9 mouse cellular contexts compared by ENCODE assay signal in genomic region chr3:90668846-90669245, GRCm38 (mm10). TPM values are rescaled to one million over a fixed set of nuclear protein-coding genes. Genes with fewer than 3 reads are reported as not detected.
DNase-seq lines count a peak whose midpoint lies in the region; ATAC-seq lines count a peak whose summit lies in the region.
"Had no signal": no experiment of that assay in that cellular context is flagged by ENCODE, and none has a peak within 500 bp of the region (broad histone marks: within the 10 kb centered on the region; RNA-seq: fewer than 3 reads in every experiment).

S100a8 (plus strand) TSS chr3:90668978.

- no peaks in the 10 kb centered on the region for H3K4me1 ChIP-seq in heart, embryonic 10.5 days
- no peaks in the 10 kb centered on the region for H3K4me1 ChIP-seq in heart, embryonic 12.5 days (replicated peaks)
- no peaks in the 10 kb centered on the region for H3K4me1 ChIP-seq in embryonic facial prominence, embryonic 12.5 days
- no peaks in the 10 kb centered on the region for H3K4me1 ChIP-seq in liver, embryonic 16.5 days (ENCODE audit: control insufficient read depth, low read depth, low read length)

- no peaks in the 10 kb centered on the region for H3K9me3 ChIP-seq in heart, embryonic 10.5 days
- H3K9me3 ChIP-seq in heart, embryonic 12.5 days (replicated peaks): no peaks in the 10 kb centered on the region
- no peaks in the 10 kb centered on the region for H3K9me3 ChIP-seq in embryonic facial prominence, embryonic 12.5 days
- no peaks in the 10 kb centered on the region for H3K9me3 ChIP-seq in liver, embryonic 16.5 days (replicated peaks; ENCODE audit: control insufficient read depth, low read length)

- no peak within 1 kb of the TSS for H3K4me2 ChIP-seq in heart, embryonic 12.5 days
- no peak within 1 kb of the TSS for H3K4me2 ChIP-seq in embryonic facial prominence, embryonic 12.5 days (replicated peaks)
- H3K4me2 ChIP-seq in liver, embryonic 16.5 days (ENCODE audit: low read depth, low read length): no peak within 1 kb of the TSS

- no peak within 1 kb of the TSS for H3K9ac ChIP-seq in heart, embryonic 12.5 days
- no peak within 1 kb of the TSS for H3K9ac ChIP-seq in embryonic facial prominence, embryonic 12.5 days
- no peak within 1 kb of the TSS for H3K9ac ChIP-seq in liver, embryonic 16.5 days (ENCODE audit: low read depth, low read length)

- no peak within 1 kb of the TSS for H3K4me3 ChIP-seq in heart, embryonic 10.5 days
- no peak within 1 kb of the TSS for H3K4me3 ChIP-seq in heart, embryonic 12.5 days
- no peak within 1 kb of the TSS for H3K4me3 ChIP-seq in embryonic facial prominence, embryonic 12.5 days
- peak within 1 kb of the TSS; percentile 30 for H3K4me3 ChIP-seq in liver, embryonic 16.5 days (ENCODE audit: low read depth, low read length)
- H3K4me3 ChIP-seq: erythroblast, embryonic 14.5 days had no signal

- DNase-seq in heart, embryonic 10.5 days (ENCODE audit: low spot score): peak; percentile 50
- peak; percentile 47 for DNase-seq in 3134 (ENCODE audit: extremely low read depth, insufficient read length, low spot score)
- DNase-seq in embryo, embryonic 10.5 days (ENCODE audit: low spot score): no peak
- no peak for DNase-seq in left cerebral cortex, adult 9 months (ENCODE audit: low spot score in 2 of 2)
- no peak for DNase-seq in thymus, postnatal 14 days

- H3K36me3 ChIP-seq in heart, embryonic 10.5 days: no peaks in the 10 kb centered on the region
- H3K36me3 ChIP-seq in heart, embryonic 12.5 days: no peaks in the 10 kb centered on the region
- H3K36me3 ChIP-seq in embryonic facial prominence, embryonic 12.5 days: no peaks in the 10 kb centered on the region
- no peaks in the 10 kb centered on the region for H3K36me3 ChIP-seq in liver, embryonic 16.5 days (ENCODE audit: control insufficient read depth, insufficient read depth)

- no peak for ATAC-seq in heart, embryonic 12.5 days (ENCODE audit: insufficient number of reproducible peaks, low FRiP score)
- no peak for ATAC-seq in embryonic facial prominence, embryonic 12.5 days (ENCODE audit: insufficient number of reproducible peaks, insufficient read depth, low FRiP score, low TSS enrichment)
- ATAC-seq in liver, embryonic 16.5 days (ENCODE audit: low read depth): no peak

- 73% methylated on average over 8 of the region's 8 CpGs for WGBS in heart, embryonic 10.5 days
- 59% methylated on average over 8 of the region's 8 CpGs for WGBS in heart, embryonic 12.5 days
- 59% methylated on average over 8 of the region's 8 CpGs for WGBS in embryonic facial prominence, embryonic 12.5 days
- 43% methylated on average over 8 of the region's 8 CpGs for WGBS in liver, embryonic 16.5 days (ENCODE audit: insufficient replicate concordance)

- no peak within 1 kb of the TSS for H3K27ac ChIP-seq in heart, embryonic 10.5 days
- H3K27ac ChIP-seq in heart, embryonic 12.5 days (ENCODE audit: poor library complexity, severe bottlenecking): no peak within 1 kb of the TSS
- no peak within 1 kb of the TSS for H3K27ac ChIP-seq in embryonic facial prominence, embryonic 12.5 days
- H3K27ac ChIP-seq in liver, embryonic 16.5 days (ENCODE audit: low read length): peak within 1 kb of the TSS; percentile 39; the same call in 1 of the 2 replicates

- H3K27me3 ChIP-seq in heart, embryonic 10.5 days (ENCODE audit: insufficient read depth, poor library complexity, severe bottlenecking): no peaks in the 10 kb centered on the region; the same call in 1 of the 2 replicates
- H3K27me3 ChIP-seq in heart, embryonic 12.5 days (replicated peaks): 0 out of 2 replicates have a peak, but pooled peaks cover 3% of the 10 kb centered on the region
- no peaks in the 10 kb centered on the region for H3K27me3 ChIP-seq in embryonic facial prominence, embryonic 12.5 days
- no peaks in the 10 kb centered on the region for H3K27me3 ChIP-seq in liver, embryonic 16.5 days (ENCODE audit: control insufficient read depth, insufficient read depth, low read depth, low read length)

RNA-seq across cellular contexts. Expression of gene S100a8, which starts in this region (rescaled TPM):
- not detected in 2 replicates for polyA plus RNA-seq in heart, embryonic 10.5 days (2016; fragmentation: Nextera tagmentation; extraction: Ambion mirVana)
- 2.1 and 4.5 TPM in 2 replicates for polyA plus RNA-seq in heart, embryonic 12.5 days (2016; fragmentation: Nextera tagmentation; extraction: Ambion mirVana)
- 16.8 and 18.3 TPM in 2 replicates for polyA plus RNA-seq in embryonic facial prominence, embryonic 12.5 days (2016; fragmentation: Nextera tagmentation; extraction: Ambion mirVana)
- 2,698 and 2,791 TPM in 2 replicates for polyA plus RNA-seq in liver, embryonic 16.5 days (2015; fragmentation: Nextera tagmentation; extraction: Ambion mirVana)
- polyA plus RNA-seq: erythroblast, embryonic 14.5 days had no signal

Comparison
In these comparisons a context has a peak if more than half of its experiments do, and no peak if none do; other contexts are left out.
1. RNA of gene S100a8 (polyA plus RNA-seq): 2,698 to 2,791 TPM in liver, embryonic 16.5 days; 16.8 to 18.3 TPM in embryonic facial prominence, embryonic 12.5 days, 2.1 to 4.5 TPM in heart, embryonic 12.5 days and not detected in heart, embryonic 10.5 days; every median in the first group is over 100 times any median in the second.
2. Peak in DNase-seq in heart, embryonic 10.5 days; RNA of the gene not detected or under 1 TPM.